Mouse (Mus musculus) heart, postnatal 0 days (tissue): ENCODE measurements around the gene Hnrnpa1.

ENCODE experiments used
- CTCF ChIP-seq: IDR thresholded peaks from 2 replicates; pipeline ENCODE4 v1.5.1; 2016; ENCODE audit warnings: antibody characterized with exemption, control low read depth, low read depth
- EP300 ChIP-seq: IDR thresholded peaks from 2 replicates; pipeline ENCODE4 v1.6.1; 2016; ENCODE audit warnings: antibody characterized with exemption, low read depth

DNA sequence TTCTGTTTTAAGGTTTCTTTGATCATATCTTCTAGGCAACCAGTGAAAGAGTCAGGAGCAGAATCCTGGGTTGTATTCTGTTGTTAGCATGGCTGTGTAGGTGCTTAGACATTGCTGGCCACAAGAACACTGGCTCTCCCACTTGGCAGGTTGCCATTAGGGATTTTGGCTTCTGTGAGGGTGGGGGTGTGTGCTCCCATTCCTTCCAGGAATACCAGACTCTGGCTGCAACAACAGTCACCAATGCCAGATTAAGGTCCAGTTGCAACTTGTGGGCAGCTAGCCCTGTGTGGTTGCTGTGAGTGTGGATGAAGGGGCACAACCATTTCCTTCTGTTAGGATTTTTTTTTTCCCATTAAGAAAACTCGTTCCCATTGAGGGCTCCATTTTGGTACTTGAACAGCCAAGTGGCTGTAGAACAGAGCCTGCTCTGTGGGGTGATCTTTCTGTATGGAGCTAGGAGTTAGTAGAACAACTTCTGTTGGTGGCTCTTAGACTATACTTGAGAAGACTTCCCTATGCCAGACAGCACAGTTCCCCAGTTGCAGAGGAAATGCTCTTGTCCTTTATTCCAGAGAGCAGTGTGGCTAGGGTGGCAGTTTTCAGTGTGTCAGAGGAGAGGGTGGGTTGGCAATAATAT, 45.7 kb downstream of the Hnrnpa1 start:
- TF ChIP-seq CTCF (no peak), EP300 (no peak)
